Mouse (Mus musculus) lung, adult 2 months (tissue): ENCODE data around the gene Il1rl2.

ENCODE experiments used
- CTCF ChIP-seq: fragments of 200-500 bp; IDR thresholded peaks from 2 replicates; pipeline ENCODE4 v1.5.1; 2011; ENCODE audit warnings: mild to moderate bottlenecking, low read length, control low read depth; ENCODE audit not compliant: insufficient read depth
- POLR2A ChIP-seq: fragments of 200-500 bp; IDR thresholded peaks from 2 replicates; pipeline ENCODE4 v1.6.1; 2011; ENCODE audit warnings: low read depth, mild to moderate bottlenecking, control low read depth, low read length, borderline replicate concordance; ENCODE audit errors: extremely low read depth

DNA sequence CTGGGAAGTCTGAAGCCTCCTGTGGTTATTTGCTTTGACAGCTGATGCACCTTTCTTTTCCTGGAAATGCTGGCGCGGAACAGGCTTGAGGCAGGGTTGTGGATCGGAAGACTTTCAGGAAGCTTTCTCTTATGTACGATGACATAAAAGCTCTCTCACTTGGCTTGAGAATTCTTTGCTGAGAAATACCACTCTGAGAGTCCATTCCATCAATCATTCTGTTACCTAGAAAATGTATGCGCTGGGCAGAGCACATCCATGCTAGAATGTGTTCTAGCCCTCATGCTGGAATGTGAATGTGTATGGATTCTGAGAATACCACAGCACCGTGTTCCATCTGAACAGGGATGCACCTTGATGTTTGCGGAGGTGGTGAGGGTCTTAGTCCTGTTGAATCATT, 89.9 kb downstream of the Il1rl2 start:
- TF ChIP-seq CTCF (no peak), POLR2A (no peak)
